Mouse (Mus musculus) retina, embryonic 14.5 days (tissue): Measurements from ENCODE around the gene Dcaf12l2.

ENCODE experiments used
- DNase-seq: peaks from one replicate; pipeline ENCODE4 v3.0.0-alpha.2; 2015; ENCODE audit warnings: low spot score

Gene Dcaf12l2

DNA sequence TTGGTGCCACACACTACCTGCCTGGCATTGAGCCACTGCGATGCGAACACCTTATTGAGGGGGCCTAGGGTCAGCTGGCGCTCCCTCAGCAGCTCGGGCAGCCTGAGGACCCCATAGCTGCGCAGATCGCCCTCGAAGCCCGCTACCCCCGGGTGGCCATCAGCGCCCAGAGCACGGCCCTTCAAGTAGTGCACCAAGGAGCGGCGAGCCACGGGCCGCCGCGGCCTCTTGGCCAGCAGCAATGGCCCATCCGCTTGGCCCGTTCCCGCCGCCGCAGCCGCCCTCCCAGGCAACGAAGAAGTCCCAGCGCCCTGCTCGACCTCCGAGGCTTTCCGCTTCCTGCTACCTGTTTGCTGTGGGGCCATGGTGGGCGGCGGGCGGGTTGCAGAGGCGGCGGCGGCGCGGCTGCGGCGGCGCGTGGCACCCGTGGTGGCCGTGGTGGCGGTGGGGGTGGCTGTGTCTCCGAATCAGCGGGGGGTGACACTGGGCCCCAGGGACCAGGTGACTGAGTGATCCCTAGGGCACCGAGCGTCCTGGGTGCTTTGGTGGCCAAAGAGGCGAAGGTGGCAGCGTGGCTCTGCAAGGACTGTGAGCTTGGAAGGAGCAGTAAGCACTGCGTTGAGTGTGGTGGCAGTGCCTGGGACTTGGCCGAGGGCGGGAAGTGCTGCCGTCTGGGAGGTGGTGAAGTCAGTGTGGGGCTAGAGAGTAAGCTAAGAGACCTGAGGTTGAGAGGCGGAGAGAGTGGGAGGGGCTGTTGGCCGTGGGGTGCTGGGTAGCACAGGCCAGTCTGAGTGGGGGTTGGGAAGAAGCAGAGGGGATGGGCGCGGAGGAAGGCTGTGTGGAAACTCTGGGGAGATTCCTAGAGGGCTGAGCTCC, at the start of gene Dcaf12l2:
Dcaf12l2 (minus strand) TSS at position 697 of the 876 bp plus-strand sequence.
- peak; percentile 57 for DNase-seq

DNA sequence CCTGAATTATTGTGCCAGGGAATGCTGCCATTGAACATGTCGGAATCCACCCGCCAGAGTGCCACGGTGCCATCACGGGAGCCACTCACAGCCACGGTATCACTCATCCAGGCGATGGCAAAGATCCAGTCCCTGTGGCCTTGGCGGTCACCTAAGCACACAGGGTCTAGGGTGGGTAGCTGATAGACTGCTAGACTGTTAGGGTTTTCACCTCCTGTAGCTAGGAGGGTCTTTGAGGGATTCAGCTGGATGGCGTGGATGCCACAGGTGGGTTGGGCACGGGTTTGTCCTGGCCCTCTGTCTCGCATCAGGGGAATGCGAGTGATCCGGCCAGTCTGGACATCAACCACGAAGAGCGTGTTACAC, 879 bp downstream of the Dcaf12l2 start:
- no peak for DNase-seq
